Mouse (Mus musculus): ENCODE measurements around the gene Ttyh3. TPM values are rescaled to one million over a fixed set of nuclear protein-coding genes. Genes with fewer than 3 reads are reported as not detected.

Ttyh3 gene
- total and polyA plus RNA-seq, 2 experiments from 2014 or later: 60.3 to 260 TPM

DNA sequence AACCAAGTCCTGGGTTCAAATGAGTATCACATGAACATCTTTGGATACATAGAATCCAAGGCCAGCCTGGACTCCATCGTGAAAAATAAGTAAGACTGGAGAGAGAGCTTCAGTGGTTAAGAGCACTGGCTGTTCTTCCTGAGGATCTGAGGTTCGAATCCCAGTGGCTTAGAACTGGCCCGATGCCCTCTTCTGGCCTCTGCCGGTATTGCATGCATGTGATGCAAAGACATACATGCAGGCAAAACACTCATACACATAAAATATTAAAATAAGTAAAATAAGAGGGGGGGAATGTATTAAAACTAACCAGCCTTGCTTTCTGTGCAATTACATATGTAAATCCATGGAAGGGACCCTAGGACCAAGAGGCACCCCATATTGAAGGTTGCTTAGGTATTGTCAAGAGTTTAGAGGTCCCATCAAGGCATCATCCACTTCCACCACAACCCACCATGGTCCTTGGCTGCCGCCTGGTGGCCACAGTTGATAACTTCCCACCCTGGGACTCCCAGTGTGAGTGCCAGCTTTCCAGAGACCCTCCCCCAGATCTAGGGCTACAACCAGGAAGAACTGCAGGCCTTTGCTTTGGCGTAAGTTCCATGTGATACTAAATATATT, 29.6 kb downstream of the Ttyh3 start:
- Histone ChIP-seq H3K9ac (replicated peaks; ENCODE audit: low read length) (no peak overlapping the region), H3K9me3 (ENCODE audit: low read length) (no peaks in the 10 kb centered on the region), H3K4me2 (ENCODE audit: low read depth, low read length) (no peak overlapping the region), H3K27me3 (ENCODE audit: insufficient read depth, low read length) (no peaks in the 10 kb centered on the region), H3K36me3 (ENCODE audit: insufficient read depth, low read length) (peaks cover 22% of the 10 kb centered on the region), H3K27ac (peak overlapping the region; percentile 38; the same call in 1 of the 2 replicates), H3K4me1 (ENCODE audit: insufficient read depth, low read length) (no peaks in the 10 kb centered on the region), H3K4me3 (ENCODE audit: low read length) (no peak overlapping the region)
- peak; percentile 88 for TF ChIP-seq CTCF (IDR thresholded peaks at IDR 0.05; ENCODE audit: low read depth)
- peak; percentile 41 for ATAC-seq
- WGBS: 21% methylated on average over 6 of the region's 6 CpGs
- peak; percentile 80 for DNase-seq (ENCODE audit: low spot score)

DNA sequence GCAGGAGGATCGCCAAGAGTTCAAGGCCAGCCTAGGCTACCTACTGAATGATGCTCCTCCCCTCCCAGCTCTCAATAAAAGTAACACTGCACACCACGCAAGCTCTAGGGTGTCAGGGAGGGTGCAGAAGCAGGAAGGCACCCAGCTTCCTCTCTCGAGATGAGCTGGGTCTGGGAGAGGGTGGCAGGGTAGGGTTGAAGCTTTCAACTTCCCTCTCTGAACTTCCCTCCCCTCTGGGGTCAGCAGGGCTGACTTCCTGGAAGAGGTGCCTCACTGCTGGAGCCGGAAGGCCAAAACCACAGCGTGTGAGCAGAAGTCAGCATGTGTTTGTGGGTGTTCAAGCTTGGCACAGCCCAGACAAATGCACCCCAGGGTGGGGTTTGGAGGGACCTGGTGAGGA, 31.1 kb downstream of the Ttyh3 start:
- no peaks in the 10 kb centered on the region for H3K4me1 ChIP-seq (ENCODE audit: insufficient read depth, low read length)
- H3K27me3 ChIP-seq (ENCODE audit: insufficient read depth, low read length): no peaks in the 10 kb centered on the region
- ATAC-seq (no peak), DNase-seq (ENCODE audit: low spot score) (no peak)
- no peak overlapping the region for H3K9ac ChIP-seq (replicated peaks; ENCODE audit: low read length)
- no peak overlapping the region for H3K27ac ChIP-seq
- H3K9me3 ChIP-seq (ENCODE audit: low read length): no peaks in the 10 kb centered on the region
- peaks cover 14% of the 10 kb centered on the region for H3K36me3 ChIP-seq (ENCODE audit: insufficient read depth, low read length)
- no peak for TF ChIP-seq CTCF (IDR thresholded peaks at IDR 0.05; ENCODE audit: low read depth)
- 78% methylated on average over 5 of the region's 5 CpGs for WGBS
- H3K4me3 ChIP-seq (ENCODE audit: low read length): no peak overlapping the region
- no peak overlapping the region for H3K4me2 ChIP-seq (ENCODE audit: low read depth, low read length)

DNA sequence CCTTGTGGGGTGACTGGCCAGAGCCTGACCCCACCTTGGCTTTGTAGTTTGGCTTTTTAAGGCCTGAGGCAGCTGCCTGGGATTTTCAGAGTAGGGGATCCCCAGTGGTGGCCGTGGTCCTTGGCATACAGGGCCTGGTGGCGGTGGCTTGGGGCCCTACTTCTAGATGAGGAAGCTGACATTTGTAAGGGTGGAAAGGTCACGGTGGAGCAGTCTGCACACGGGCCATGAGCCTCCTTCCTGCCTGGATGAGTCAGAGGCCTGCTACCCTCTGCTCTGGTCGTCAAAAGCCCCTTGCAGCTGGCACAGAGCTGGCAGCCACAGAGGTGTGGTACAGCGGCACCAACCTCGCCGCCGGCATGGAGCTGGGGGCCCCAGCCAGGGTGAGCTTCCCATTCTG, 32.1 kb downstream of the Ttyh3 start:
- Histone ChIP-seq H3K4me3 (ENCODE audit: low read length) (no peak overlapping the region), H3K36me3 (ENCODE audit: insufficient read depth, low read length) (0 out of 2 replicates have a peak, but pooled peaks cover 7% of the 10 kb centered on the region), H3K9ac (replicated peaks; ENCODE audit: low read length) (no peak overlapping the region), H3K27me3 (ENCODE audit: insufficient read depth, low read length) (no peaks in the 10 kb centered on the region), H3K4me2 (ENCODE audit: low read depth, low read length) (no peak overlapping the region), H3K9me3 (ENCODE audit: low read length) (no peaks in the 10 kb centered on the region), H3K27ac (peak overlapping the region; percentile 38; the same call in 1 of the 2 replicates), H3K4me1 (ENCODE audit: insufficient read depth, low read length) (peaks cover 3% of the 10 kb centered on the region; the same call in 1 of the 2 replicates)
- WGBS: 56% methylated on average over 9 of the region's 9 CpGs
- TF ChIP-seq CTCF (IDR thresholded peaks at IDR 0.05; ENCODE audit: low read depth): no peak
- ATAC-seq (no peak), DNase-seq (ENCODE audit: low spot score) (no peak)

DNA sequence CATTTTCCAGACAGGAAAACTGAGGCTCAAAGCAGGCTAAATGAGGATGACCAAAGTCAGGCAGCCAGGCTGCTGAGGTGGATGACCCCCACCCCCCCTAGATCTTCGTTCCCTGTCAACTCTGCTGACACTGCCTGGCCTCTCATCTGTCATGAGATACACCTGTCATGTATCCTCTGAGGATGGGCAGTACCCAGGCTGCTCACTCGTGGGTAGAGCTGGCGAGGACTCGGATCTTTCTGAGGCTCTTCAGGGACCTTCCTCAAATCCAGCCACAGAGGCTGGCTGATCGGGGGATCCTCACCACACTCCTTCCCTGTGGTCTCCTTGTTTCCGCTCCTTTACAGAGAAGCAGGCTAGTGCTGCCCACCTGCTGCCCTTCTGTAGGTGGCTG, 32.7 kb downstream of the Ttyh3 start:
- Histone ChIP-seq H3K9me3 (ENCODE audit: low read length) (no peaks in the 10 kb centered on the region), H3K27me3 (ENCODE audit: insufficient read depth, low read length) (no peaks in the 10 kb centered on the region), H3K27ac (peak overlapping the region; percentile 38; the same call in 1 of the 2 replicates), H3K9ac (replicated peaks; ENCODE audit: low read length) (no peak overlapping the region), H3K36me3 (ENCODE audit: insufficient read depth, low read length) (0 out of 2 replicates have a peak, but pooled peaks cover 5% of the 10 kb centered on the region), H3K4me3 (ENCODE audit: low read length) (no peak overlapping the region), H3K4me2 (ENCODE audit: low read depth, low read length) (no peak overlapping the region), H3K4me1 (ENCODE audit: insufficient read depth, low read length) (peaks cover 3% of the 10 kb centered on the region; the same call in 1 of the 2 replicates)
- ATAC-seq (no peak), DNase-seq (ENCODE audit: low spot score) (no peak)
- TF ChIP-seq CTCF (IDR thresholded peaks at IDR 0.05; ENCODE audit: low read depth): no peak
- 64% methylated on average over 6 of the region's 6 CpGs for WGBS

DNA sequence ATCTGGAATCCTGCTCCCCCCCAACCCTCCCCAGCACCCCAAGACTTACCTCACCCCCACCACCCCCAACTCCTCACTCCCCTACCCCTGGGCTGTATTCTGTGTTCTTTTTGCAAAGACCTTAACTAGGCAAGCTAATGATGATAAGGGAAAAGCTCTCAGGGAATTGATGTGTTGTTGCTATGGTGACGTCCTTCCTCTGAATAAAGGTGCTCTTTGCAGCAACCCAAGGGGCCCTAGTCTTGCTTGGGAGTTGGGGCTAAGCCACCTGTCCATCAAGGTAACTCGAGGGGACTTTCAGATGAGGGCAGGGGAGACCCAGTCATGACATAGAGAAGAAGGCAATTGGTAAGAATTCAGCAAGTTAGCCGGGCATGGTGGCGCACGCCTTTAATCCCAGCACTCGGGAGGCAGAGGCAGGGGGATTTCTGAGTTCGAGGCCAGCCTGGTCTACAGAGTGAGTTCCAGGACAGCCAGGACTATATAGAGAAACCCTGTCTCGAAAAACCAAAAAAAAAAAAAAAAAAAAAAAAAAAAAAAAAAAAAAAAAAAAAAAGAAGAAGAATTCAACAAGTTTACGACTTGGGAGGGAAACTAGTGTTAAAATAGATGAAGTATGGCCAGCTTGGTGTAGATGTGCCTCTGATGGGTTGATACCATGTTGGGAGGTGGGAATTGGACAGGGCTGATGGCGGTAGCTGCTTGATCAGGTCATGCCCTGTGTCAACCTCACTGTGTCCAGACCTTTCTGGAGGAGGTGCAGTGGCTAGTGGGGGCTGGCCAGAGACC, 33.3 kb downstream of the Ttyh3 start:
- H3K4me2 ChIP-seq (ENCODE audit: low read depth, low read length): no peak overlapping the region
- ATAC-seq: no peak
- WGBS: 71% methylated on average over 10 of the region's 10 CpGs
- 0 out of 2 replicates have a peak, but pooled peaks cover 4% of the 10 kb centered on the region for H3K36me3 ChIP-seq (ENCODE audit: insufficient read depth, low read length)
- H3K9ac ChIP-seq (replicated peaks; ENCODE audit: low read length): no peak overlapping the region
- H3K27ac ChIP-seq: no peak overlapping the region
- no peak overlapping the region for H3K4me3 ChIP-seq (ENCODE audit: low read length)
- no peaks in the 10 kb centered on the region for H3K27me3 ChIP-seq (ENCODE audit: insufficient read depth, low read length)
- H3K4me1 ChIP-seq (ENCODE audit: insufficient read depth, low read length): peaks cover 6% of the 10 kb centered on the region
- TF ChIP-seq CTCF (IDR thresholded peaks at IDR 0.05; ENCODE audit: low read depth): no peak
- peak; percentile 46 for DNase-seq (ENCODE audit: low spot score)
- no peaks in the 10 kb centered on the region for H3K9me3 ChIP-seq (ENCODE audit: low read length)

DNA sequence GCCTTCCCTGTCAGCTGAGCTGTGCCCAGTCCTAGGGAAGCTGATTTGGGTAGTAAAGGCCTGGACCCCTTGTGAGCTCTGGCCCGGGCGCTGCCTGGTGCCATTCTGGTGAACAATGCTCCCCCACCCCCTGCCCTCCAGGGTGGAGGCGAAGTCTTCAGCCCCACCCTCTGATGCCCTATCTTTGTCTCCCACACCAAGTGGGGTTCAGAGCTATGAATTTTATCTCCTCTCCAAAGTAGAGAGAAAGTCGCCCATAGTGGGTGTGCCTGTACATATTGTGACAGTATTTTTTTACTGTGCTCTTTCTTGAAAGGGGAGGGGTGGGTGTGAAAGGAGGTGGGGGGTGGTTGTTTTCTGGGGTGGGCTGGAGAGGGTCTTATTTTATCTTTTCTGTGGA, 34.0 kb downstream of the Ttyh3 start:
- DNase-seq (ENCODE audit: low spot score) (no peak), ATAC-seq (no peak)
- Histone ChIP-seq H3K9me3 (ENCODE audit: low read length) (no peaks in the 10 kb centered on the region), H3K4me2 (ENCODE audit: low read depth, low read length) (no peak overlapping the region), H3K36me3 (ENCODE audit: insufficient read depth, low read length) (0 out of 2 replicates have a peak, but pooled peaks cover 4% of the 10 kb centered on the region), H3K27ac (no peak overlapping the region), H3K27me3 (ENCODE audit: insufficient read depth, low read length) (no peaks in the 10 kb centered on the region), H3K4me3 (ENCODE audit: low read length) (no peak overlapping the region), H3K4me1 (ENCODE audit: insufficient read depth, low read length) (peaks cover 11% of the 10 kb centered on the region), H3K9ac (replicated peaks; ENCODE audit: low read length) (no peak overlapping the region)
- TF ChIP-seq CTCF (IDR thresholded peaks at IDR 0.05; ENCODE audit: low read depth): no peak
- WGBS: 75% methylated on average over 4 of the region's 4 CpGs
